ENCODE assay signal across 22 mouse cellular contexts in the genomic region with DNA sequence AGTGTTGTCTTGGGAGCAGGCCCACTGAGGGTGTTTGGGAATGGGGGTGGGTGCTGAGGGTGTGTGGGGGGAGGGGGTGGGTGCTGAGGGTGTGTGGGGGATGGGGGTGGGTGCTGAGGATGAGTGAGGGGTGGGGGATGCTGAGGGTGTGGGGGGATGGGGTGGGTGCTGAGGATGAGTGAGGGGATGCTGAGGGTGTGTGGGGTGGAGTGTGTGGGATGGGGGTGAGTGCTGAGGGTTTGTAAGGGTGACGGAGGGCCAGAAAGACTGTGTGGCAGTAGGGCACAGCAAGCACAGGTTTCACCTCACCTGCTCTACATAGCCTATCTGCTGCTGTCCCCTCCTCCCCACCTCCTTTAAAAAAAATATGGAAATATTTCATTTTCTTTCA.
DNase-seq lines count a peak whose midpoint lies in the region; ATAC-seq and TF ChIP-seq lines count a peak whose summit lies in the region.
"Had no signal": no experiment of that assay in that cellular context is flagged by ENCODE, and none has a peak within 500 bp of the region (broad histone marks: within the 10 kb centered on the region; RNA-seq: fewer than 3 reads in every experiment).

No protein-coding gene starts in this region.

- WGBS in forebrain, embryonic 10.5 days: 54% methylated on average over 1 of the region's 1 CpGs
- 69% methylated on average over 1 of the region's 1 CpGs for WGBS in forebrain, embryonic 14.5 days
- 57% methylated on average over 1 of the region's 1 CpGs for WGBS in hindbrain, embryonic 10.5 days
- 67% methylated on average over 1 of the region's 1 CpGs for WGBS in hindbrain, embryonic 11.5 days
- 39% methylated on average over 1 of the region's 1 CpGs for WGBS in midbrain, embryonic 10.5 days
- 89% methylated on average over 1 of the region's 1 CpGs for WGBS in midbrain, postnatal 0 days

- H3K4me1 ChIP-seq in forebrain, embryonic 10.5 days: peaks cover 24% of the 10 kb centered on the region
- H3K4me1 ChIP-seq in forebrain, embryonic 14.5 days (ENCODE audit: control insufficient read depth, insufficient read depth, low read length): no peaks in the 10 kb centered on the region
- peaks cover 24% of the 10 kb centered on the region for H3K4me1 ChIP-seq in hindbrain, embryonic 10.5 days (replicated peaks)
- H3K4me1 ChIP-seq in hindbrain, embryonic 11.5 days (replicated peaks; ENCODE audit: control insufficient read depth, insufficient read depth, low read length): no peaks in the 10 kb centered on the region
- peaks cover 16% of the 10 kb centered on the region for H3K4me1 ChIP-seq in midbrain, embryonic 10.5 days
- H3K4me1 ChIP-seq in midbrain, postnatal 0 days (ENCODE audit: insufficient read depth, low read length): no peaks in the 10 kb centered on the region
- H3K4me1 ChIP-seq: forebrain, embryonic 15.5 days; hindbrain, embryonic 13.5 days; intestine, embryonic 15.5 days had no signal

- no peak overlapping the region for H3K4me3 ChIP-seq in forebrain, embryonic 10.5 days
- H3K4me3 ChIP-seq in forebrain, embryonic 14.5 days (ENCODE audit: low read depth, low read length): no peak overlapping the region
- H3K4me3 ChIP-seq in hindbrain, embryonic 10.5 days: no peak overlapping the region
- no peak overlapping the region for H3K4me3 ChIP-seq in hindbrain, embryonic 11.5 days (ENCODE audit: low read depth, low read length)
- H3K4me3 ChIP-seq in midbrain, embryonic 10.5 days: no peak overlapping the region
- H3K4me3 ChIP-seq in midbrain, postnatal 0 days (ENCODE audit: low read depth, low read length): no peak overlapping the region
- H3K4me3 ChIP-seq: forebrain, embryonic 15.5 days; heart, adult 2 months; heart, embryonic 13.5 days; hindbrain, embryonic 13.5 days; intestine, embryonic 15.5 days had no signal

- H3K9ac ChIP-seq in forebrain, embryonic 14.5 days (ENCODE audit: low read length): no peak overlapping the region
- no peak overlapping the region for H3K9ac ChIP-seq in hindbrain, embryonic 11.5 days (ENCODE audit: low read depth, low read length)
- no peak overlapping the region for H3K9ac ChIP-seq in midbrain, postnatal 0 days (replicated peaks; ENCODE audit: low read length, poor library complexity, severe bottlenecking)
- H3K9ac ChIP-seq: forebrain, embryonic 15.5 days; heart, embryonic 13.5 days; hindbrain, embryonic 13.5 days; intestine, embryonic 15.5 days had no signal

- no peak overlapping the region for H3K4me2 ChIP-seq in forebrain, embryonic 14.5 days (ENCODE audit: low read length)
- H3K4me2 ChIP-seq in hindbrain, embryonic 11.5 days (replicated peaks; ENCODE audit: low read depth, low read length): no peak overlapping the region
- no peak overlapping the region for H3K4me2 ChIP-seq in midbrain, postnatal 0 days (ENCODE audit: low read depth, low read length, poor library complexity, severe bottlenecking)
- H3K4me2 ChIP-seq: forebrain, embryonic 15.5 days; heart, embryonic 13.5 days; hindbrain, embryonic 13.5 days; intestine, embryonic 15.5 days had no signal

- no peak for DNase-seq in forebrain, embryonic 10.5 days (ENCODE audit: extremely low spot score, low spot score)
- DNase-seq in forebrain, embryonic 14.5 days (ENCODE audit: low spot score): no peak
- DNase-seq in hindbrain, embryonic 10.5 days (ENCODE audit: low spot score): no peak
- DNase-seq in hindbrain, embryonic 11.5 days (ENCODE audit: low spot score): no peak
- DNase-seq in midbrain, embryonic 10.5 days (ENCODE audit: low spot score): no peak
- DNase-seq in midbrain, postnatal 0 days (ENCODE audit: low spot score): no peak
- DNase-seq: adrenal gland, adult 8-10 months; adrenal gland, postnatal 25 days; cerebellum, adult 11-12 months; cerebellum, adult 8-10 months; cerebellum, postnatal 10 days; cerebellum, postnatal 36 days; gastrocnemius, postnatal 25 days; heart, adult 2 months; heart, postnatal 14 days; heart, postnatal 4 days had no signal

- H3K9me3 ChIP-seq in forebrain, embryonic 10.5 days: no peaks in the 10 kb centered on the region; the same call in 1 of the 2 replicates
- no peaks in the 10 kb centered on the region for H3K9me3 ChIP-seq in forebrain, embryonic 14.5 days (replicated peaks; ENCODE audit: control insufficient read depth, low read length)
- no peaks in the 10 kb centered on the region for H3K9me3 ChIP-seq in hindbrain, embryonic 10.5 days
- no peaks in the 10 kb centered on the region for H3K9me3 ChIP-seq in hindbrain, embryonic 11.5 days (ENCODE audit: control insufficient read depth, low read length)
- no peaks in the 10 kb centered on the region for H3K9me3 ChIP-seq in midbrain, embryonic 10.5 days (replicated peaks)
- no peaks in the 10 kb centered on the region for H3K9me3 ChIP-seq in midbrain, postnatal 0 days (ENCODE audit: low read length)
- H3K9me3 ChIP-seq: forebrain, embryonic 15.5 days; heart, embryonic 13.5 days; hindbrain, embryonic 13.5 days; intestine, embryonic 15.5 days had no signal

- H3K27me3 ChIP-seq in forebrain, embryonic 10.5 days (ENCODE audit: poor library complexity, severe bottlenecking): 0 out of 2 replicates have a peak, but pooled peaks cover 4% of the 10 kb centered on the region
- H3K27me3 ChIP-seq in forebrain, embryonic 14.5 days (replicated peaks; ENCODE audit: control insufficient read depth, insufficient read depth, low read length): no peaks in the 10 kb centered on the region
- no peaks in the 10 kb centered on the region for H3K27me3 ChIP-seq in hindbrain, embryonic 10.5 days (ENCODE audit: insufficient read depth, poor library complexity, severe bottlenecking)
- H3K27me3 ChIP-seq in hindbrain, embryonic 11.5 days (ENCODE audit: control insufficient read depth, insufficient read depth, low read length): no peaks in the 10 kb centered on the region
- H3K27me3 ChIP-seq in midbrain, embryonic 10.5 days (ENCODE audit: low read depth, poor library complexity, severe bottlenecking): peaks cover 21% of the 10 kb centered on the region; the same call in 1 of the 2 replicates
- H3K27me3 ChIP-seq in midbrain, postnatal 0 days (ENCODE audit: insufficient read depth, low read length): no peaks in the 10 kb centered on the region
- H3K27me3 ChIP-seq: forebrain, embryonic 15.5 days; heart, embryonic 13.5 days; hindbrain, embryonic 13.5 days; intestine, embryonic 15.5 days had no signal

- no peaks in the 10 kb centered on the region for H3K36me3 ChIP-seq in forebrain, embryonic 10.5 days (replicated peaks)
- no peaks in the 10 kb centered on the region for H3K36me3 ChIP-seq in forebrain, embryonic 14.5 days (ENCODE audit: control insufficient read depth, insufficient read depth, low read length)
- no peaks in the 10 kb centered on the region for H3K36me3 ChIP-seq in hindbrain, embryonic 10.5 days
- no peaks in the 10 kb centered on the region for H3K36me3 ChIP-seq in hindbrain, embryonic 11.5 days (ENCODE audit: control insufficient read depth, insufficient read depth, low read length)
- no peaks in the 10 kb centered on the region for H3K36me3 ChIP-seq in midbrain, embryonic 10.5 days
- H3K36me3 ChIP-seq in midbrain, postnatal 0 days (ENCODE audit: insufficient read depth, low read length): no peaks in the 10 kb centered on the region
- H3K36me3 ChIP-seq: forebrain, embryonic 15.5 days; heart, embryonic 13.5 days; hindbrain, embryonic 13.5 days; intestine, embryonic 15.5 days had no signal

- no peak for ATAC-seq in forebrain, embryonic 14.5 days
- ATAC-seq in hindbrain, embryonic 11.5 days (ENCODE audit: low FRiP score): no peak
- no peak for ATAC-seq in midbrain, postnatal 0 days (ENCODE audit: low FRiP score)
- ATAC-seq: activated CD4-positive, CD25-positive, alpha-beta regulatory T cell, adult 4 months; hindbrain, embryonic 16.5 days; intestine, embryonic 15.5 days had no signal

- no peak for TF ChIP-seq CTCF in midbrain, postnatal 0 days (IDR thresholded peaks at IDR 0.05)

- H3K27ac ChIP-seq in forebrain, embryonic 10.5 days: peak overlapping the region; percentile 15; the same call in 1 of the 2 replicates
- H3K27ac ChIP-seq in forebrain, embryonic 14.5 days (ENCODE audit: low read depth, low read length): no peak overlapping the region
- peak overlapping the region; percentile 35; the same call in 1 of the 2 replicates for H3K27ac ChIP-seq in hindbrain, embryonic 10.5 days
- H3K27ac ChIP-seq in hindbrain, embryonic 11.5 days (ENCODE audit: low read depth, low read length): no peak overlapping the region
- H3K27ac ChIP-seq in midbrain, embryonic 10.5 days (replicated peaks): 0 out of 2 replicates have a peak overlapping the region, but pooled peaks have one; percentile 35
- no peak overlapping the region for H3K27ac ChIP-seq in midbrain, postnatal 0 days (ENCODE audit: low read depth, low read length)
- H3K27ac ChIP-seq: forebrain, embryonic 15.5 days; heart, adult 2 months; heart, embryonic 13.5 days; hindbrain, embryonic 13.5 days; intestine, embryonic 15.5 days had no signal

Comparison
In these comparisons a context has a peak if more than half of its experiments do, and no peak if none do; other contexts are left out.
1. H3K27ac ChIP-seq: peak in forebrain, embryonic 10.5 days (single experiment), hindbrain, embryonic 10.5 days (single experiment) and midbrain, embryonic 10.5 days (single experiment); none in forebrain, embryonic 14.5 days (single experiment), hindbrain, embryonic 11.5 days (single experiment) and midbrain, postnatal 0 days (single experiment).